Mouse (Mus musculus) adrenal gland, postnatal 14 days (tissue): ENCODE measurements around the gene Hoxc12. TPM values are rescaled to one million over a fixed set of nuclear protein-coding genes. Genes with fewer than 3 reads are reported as not detected.

Source experiments
- DNase-seq: peaks from one replicate; pipeline ENCODE4 v3.0.0; 2021; ENCODE audit warnings: mixed read lengths
- total RNA-seq: library from RNA; stranded (reverse); gene quantifications from 2 replicates; pipeline ENCODE4 v1.2.3, GENCODE M21; 2021

Hoxc12 gene
- total RNA-seq, 1 experiment from 2014 or later: not detected

DNA sequence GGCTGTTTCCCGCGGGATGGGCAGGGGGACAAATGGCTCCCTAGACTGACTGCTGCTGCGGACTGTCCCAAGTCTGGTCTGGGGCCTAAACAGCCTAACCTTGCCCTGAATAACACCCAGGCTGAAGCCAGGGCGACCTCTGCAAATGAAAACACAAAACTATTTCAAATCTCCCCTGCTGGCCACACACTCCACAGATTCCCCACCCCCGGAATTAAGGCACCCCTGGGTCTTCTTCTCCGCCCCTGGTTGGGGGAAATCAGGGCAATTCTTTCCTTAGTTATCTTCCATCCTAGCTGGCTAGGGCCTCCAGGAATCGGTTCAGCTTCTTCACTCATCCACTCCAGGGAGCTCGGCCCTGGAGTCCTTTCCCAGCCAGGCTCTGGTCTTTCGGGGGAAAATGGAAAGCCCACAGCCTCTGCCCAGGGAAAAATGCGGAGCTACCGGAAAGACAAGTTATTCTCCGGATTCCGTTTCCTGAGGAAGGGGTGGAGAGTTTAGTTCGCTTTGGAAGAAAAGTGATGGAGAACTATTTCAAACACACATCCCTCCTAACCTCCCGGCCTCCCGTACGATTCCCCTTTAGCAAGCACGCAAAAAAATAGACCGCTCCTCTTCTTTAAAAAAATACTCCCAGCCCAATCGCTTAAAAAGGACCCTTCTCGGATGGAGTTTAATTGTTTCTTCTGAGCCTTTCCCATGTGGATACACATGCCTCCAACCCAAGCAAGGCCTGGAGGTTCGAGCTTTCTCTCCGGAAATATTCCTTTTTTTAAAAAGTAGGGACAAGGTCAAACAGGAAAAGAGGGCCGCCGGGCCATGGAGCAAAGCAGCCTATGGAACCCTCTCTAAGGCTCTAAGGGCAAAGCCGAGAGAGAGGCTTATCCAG, 28.7 kb downstream of the Hoxc12 start:
- DNase-seq: no peak

DNA sequence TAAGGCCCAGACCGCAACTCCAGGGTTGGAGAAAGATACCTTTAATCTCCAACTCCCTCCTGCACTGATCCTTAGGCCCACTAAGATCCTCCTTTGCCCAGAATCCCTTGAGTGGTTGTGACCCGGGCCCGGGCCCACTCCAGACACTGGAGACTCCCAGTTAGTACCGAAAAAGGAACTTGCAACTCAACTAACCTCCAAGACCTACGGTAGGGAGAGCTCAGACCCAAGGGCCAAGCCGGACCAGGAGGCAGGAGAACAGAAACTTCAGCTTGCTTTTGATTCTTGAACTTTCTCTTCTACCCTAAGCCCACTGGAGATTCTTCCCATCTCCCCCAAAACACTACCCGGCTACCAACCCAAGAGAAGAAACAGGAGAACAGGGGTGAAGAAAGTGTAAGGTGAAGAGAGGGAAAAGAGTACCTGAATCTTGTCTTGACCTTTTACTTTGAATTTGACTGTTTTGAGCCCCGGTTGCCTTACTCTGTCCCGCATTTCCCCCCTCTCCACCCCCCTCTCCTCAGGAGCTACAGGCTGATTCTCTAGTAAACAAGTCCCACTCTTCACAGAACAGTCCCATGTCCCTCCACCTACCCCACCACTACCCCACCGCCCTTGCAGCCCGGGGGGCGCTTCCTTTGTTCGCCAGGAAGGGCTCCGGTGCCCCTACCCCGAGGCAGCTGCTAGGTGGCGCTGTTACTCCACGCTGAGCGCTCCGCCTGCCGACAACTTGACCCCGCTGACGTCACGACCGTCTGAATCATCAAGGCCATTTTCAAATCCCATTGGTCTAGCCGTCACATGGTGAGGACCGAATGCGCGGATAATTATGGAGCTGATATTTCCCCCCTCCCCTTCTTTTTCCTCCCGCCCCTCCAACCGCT, 29.6 kb downstream of the Hoxc12 start:
- DNase-seq: peak; percentile 94

DNA sequence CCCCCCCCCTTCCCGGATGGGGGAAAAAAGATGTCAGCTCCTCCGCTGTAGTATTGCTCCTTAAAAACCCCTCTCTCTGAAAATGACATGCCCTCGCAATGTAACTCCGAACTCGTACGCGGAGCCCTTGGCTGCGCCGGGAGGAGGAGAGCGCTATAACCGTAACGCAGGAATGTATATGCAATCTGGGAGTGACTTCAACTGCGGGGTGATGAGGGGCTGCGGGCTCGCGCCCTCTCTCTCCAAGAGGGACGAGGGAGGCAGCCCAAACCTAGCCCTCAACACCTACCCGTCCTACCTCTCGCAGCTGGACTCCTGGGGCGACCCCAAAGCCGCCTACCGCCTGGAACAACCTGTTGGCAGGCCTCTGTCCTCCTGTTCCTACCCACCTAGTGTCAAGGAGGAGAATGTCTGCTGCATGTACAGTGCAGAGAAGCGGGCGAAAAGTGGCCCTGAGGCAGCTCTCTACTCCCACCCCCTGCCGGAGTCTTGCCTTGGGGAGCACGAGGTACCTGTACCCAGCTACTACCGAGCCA, 30.3 kb downstream of the Hoxc12 start, which contains the start of gene Hoxc10:
TSS of gene Hoxc10 (plus strand) at position 21 of the 536 bp plus-strand sequence.
- DNase-seq: no peak

DNA sequence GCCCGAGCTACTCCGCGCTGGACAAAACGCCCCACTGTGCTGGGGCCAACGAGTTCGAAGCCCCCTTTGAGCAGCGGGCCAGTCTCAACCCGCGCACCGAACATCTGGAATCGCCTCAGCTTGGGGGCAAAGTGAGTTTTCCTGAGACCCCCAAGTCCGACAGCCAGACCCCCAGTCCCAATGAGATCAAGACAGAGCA, 30.7 kb downstream of the Hoxc12 start, which contains the start of gene Hoxc5:
TSS of gene Hoxc5 (plus strand) at position 132 of the 199 bp plus-strand sequence.
- no peak for DNase-seq

DNA sequence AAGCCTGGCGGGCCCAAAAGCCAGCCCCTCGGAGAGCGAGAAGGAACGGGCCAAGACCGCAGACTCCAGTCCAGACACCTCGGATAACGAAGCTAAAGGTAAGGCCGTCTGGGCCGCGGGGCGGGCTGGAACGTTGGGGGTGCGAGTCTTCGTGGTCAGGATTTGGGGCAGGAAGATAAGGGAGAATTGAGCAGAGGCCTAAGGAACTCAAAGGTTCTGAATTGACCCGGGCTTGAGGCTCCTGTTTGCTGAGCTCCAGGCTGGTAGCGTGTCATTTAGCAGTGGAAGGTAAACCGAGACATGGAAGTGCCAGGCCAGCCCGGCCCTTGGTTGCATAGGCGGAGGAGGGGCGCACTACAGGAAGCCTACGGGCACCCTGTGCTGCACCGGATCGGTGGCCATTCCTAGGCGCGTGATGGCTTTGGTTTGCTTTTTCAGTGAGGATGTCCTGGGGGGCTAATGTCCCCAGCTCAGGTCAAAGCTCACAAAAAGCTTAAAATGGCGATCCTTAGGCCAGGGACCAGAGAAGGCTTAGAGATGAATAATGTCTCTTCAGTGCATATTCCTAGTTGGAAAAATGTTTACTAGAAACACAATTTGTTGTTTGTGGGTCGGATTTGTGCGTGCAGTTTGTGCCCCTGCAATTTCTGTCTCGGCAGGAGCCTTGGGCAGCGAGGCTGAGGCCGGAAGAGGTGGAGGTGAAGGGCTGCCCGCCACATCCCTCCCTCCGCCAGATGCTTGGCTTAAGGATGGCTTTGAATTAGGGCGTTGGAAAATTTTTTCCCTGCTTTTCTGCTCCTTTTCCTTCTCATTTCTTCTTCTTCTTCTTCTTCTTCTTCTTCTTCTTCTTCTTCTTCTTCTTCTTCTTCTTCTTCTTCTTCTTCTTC, 31.2 kb downstream of the Hoxc12 start:
- no peak for DNase-seq

DNA sequence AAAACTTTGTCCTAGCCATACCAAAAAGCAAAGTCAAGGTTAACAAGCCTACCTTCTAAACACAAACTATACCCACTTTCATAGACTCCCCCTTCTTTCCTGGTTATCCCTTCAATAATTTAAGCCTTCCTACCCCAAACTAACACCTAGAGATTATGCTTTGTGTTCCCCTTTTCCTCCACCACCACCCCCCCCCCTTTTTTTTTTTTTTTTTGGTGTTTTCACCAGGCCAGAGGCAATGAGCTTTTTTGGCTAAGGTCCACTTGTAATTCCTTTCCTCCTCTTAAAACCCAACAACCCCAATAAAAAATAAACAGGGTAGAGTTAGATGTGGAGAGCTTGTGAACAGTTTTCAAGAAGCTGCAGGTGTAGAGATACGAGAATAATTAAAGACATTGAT, 32.7 kb downstream of the Hoxc12 start:
- DNase-seq: no peak

DNA sequence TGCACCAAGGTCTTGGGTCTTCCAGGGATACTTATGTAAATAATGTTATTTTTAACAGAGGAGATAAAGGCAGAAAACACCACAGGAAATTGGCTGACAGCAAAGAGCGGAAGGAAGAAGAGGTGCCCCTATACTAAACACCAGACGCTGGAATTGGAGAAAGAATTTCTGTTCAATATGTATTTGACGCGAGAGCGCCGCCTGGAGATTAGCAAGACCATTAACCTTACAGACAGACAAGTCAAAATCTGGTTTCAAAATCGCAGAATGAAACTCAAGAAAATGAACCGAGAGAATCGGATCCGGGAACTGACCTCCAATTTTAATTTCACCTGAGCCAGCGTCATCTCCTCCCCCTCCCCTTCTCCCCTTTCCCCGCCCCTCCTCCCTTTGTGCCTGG, 34.2 kb downstream of the Hoxc12 start:
- DNase-seq: no peak

DNA sequence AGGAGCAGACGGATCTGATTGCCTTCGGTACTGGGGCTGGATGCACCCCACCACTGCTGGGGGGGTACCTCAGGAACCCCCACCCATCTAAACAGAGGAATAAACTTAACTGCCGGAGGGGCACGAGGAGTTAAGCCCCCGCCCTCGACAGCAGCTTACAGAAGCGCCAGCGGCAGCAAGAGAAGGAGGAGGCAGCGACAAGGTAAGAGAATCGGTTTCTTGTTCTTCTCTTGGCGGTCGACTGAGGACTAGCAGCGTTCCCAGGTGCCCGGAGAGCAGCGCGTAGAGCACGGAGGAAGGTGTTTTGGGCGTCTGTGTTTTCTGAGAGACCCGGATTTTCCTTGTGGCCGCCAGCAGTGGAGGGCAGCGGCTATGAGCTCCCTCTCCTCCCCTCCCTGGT, 35.7 kb downstream of the Hoxc12 start:
- DNase-seq: no peak

DNA sequence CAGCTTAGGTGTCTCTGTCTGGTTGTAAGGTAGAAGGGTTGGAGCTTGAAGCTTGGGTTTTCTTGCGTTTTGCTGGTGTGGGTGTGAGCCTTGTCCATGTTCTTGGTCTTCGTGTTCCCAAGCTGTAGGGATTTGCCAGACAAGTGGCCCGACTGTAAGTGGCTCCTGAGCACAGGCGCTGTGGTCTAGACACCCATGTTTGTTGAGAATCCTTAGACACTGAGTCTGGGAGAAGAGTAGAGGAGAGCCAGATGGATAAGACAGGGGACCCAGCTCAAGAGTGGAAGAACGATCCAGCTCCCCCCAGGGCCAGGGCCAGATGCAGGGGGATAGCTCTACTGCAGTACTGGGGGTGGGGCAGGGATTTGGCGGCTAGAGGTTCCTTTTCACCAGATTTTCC, 36.2 kb downstream of the Hoxc12 start:
- DNase-seq: no peak

DNA sequence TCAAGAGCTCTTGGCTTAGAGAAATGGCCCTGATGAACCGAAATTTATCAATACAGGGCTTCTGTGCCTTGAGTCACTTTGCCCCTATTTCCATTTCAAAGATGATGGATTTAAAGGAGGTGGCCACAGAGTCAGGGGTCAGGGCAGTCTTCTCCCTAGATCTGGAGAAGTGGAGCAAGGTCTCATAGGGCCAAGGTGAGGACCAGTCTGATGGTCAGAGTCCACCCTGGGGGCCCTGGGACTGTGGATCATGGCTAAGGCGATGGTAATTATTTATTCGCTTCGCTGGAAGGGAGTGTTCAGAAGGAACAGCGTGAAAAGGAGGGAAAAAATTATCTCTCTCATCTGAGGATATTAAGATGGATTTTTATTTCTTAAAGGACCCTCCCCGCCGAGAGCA, 38.5 kb downstream of the Hoxc12 start:
- no peak for DNase-seq

DNA sequence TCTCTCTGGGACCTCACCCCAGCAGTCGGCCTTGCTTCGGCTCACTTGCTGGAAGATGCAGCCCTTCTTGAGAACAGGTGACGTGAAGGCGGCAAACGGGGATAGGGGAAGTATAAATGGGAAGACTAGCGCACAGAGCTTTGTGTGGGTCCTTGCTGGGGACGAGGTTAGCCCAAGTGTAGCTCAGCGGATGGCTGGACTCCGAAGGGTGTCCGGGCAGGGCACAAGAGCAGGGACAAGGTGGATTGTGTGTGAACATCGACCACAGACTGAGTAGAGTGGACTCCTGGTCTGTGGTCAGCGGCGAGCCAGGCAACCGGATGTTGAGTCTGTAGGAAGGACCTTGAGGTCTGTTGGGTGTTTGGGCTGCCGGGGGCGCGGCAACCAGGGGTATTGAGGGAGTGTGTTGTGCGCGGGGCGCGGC, 39.1 kb downstream of the Hoxc12 start:
- no peak for DNase-seq

DNA sequence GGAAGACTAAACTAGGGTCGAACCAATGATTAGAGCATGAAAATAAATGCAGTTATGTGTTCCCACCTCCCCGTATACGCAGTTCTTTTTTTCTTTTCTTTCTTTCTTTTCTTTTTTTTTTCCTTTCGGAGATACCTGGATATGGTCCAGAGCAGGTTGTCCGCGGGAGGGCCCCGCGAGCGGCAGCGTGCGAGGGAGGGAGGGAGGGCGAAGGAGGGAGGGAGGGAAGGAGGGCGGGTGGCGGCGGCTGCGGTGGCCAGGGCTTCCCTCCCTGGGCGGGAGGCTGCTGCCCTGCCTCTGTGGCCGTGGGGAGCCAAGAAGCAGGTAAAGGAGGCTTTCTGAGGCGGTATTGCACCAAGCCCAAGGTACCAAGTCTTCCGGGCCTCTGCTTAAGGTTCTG, 39.6 kb downstream of the Hoxc12 start, which contains the start of gene Hoxc9:
TSS of gene Hoxc9 (plus strand) at position 269 of the 400 bp plus-strand sequence.
- no peak for DNase-seq

DNA sequence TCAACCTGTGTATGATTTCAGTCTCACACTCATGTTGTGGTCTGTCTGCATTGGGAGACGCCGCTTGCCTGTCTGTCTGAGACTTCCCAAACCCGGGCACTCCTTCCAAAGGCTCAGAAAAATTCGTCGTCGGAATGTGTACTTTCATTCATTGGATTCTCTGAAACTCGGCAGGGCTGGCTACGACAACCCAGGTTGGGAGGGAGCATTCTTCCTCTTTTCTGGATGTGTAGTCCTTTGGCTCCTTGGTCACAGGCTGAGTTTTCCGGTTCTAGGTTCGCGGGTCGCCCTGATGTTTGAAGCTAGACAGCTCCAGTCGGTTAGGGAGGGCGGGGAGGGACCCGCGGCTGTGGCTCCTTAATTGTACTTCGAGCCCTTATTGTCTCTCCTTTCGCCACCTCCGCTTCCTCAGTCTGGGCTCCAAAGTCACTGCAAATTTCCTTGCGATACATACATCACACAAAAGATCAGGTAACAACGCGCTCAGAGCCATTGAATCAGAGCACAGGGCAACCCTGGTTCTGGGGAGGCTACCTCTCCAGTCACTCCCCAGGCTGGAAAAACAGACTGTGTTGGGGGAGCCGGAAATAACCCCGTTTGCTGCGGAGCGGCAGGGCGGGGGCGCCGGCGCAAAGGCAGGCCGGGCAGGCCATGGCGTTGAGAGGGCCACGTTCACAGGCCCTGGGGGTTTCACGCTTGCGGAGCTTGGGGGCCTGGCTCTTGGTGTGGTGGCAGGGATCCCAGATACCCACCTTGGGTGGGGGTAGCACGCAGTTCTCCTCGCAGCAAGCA, 40.3 kb downstream of the Hoxc12 start:
- peak; percentile 24 for DNase-seq

DNA sequence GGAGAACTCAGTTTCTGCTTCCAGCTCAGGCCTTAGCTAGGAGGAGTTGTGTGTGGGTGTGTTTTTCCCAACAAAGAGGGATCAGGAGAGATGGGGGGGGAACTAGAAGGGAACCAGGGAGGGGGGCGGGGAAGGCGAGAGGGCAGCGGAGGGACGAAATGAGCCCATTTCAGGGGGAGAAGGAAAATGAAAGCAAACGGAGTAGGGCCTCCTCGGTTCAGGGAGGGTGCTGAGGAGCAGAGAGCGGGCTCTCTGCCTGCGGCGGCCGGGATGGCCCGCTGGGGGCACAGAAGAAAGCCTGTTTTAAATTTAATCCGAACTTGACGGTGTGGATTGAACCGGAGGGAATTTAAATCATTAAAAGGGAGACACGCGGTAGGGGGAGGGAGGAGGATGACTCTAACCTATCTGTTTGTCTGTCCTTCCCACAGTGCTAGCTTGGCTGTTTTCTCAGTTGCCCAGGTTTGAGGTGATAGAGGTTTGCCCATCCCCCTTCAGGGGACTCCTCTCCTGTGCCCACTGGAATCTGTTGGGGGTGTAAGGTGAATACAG, 40.9 kb downstream of the Hoxc12 start:
- DNase-seq: no peak

DNA sequence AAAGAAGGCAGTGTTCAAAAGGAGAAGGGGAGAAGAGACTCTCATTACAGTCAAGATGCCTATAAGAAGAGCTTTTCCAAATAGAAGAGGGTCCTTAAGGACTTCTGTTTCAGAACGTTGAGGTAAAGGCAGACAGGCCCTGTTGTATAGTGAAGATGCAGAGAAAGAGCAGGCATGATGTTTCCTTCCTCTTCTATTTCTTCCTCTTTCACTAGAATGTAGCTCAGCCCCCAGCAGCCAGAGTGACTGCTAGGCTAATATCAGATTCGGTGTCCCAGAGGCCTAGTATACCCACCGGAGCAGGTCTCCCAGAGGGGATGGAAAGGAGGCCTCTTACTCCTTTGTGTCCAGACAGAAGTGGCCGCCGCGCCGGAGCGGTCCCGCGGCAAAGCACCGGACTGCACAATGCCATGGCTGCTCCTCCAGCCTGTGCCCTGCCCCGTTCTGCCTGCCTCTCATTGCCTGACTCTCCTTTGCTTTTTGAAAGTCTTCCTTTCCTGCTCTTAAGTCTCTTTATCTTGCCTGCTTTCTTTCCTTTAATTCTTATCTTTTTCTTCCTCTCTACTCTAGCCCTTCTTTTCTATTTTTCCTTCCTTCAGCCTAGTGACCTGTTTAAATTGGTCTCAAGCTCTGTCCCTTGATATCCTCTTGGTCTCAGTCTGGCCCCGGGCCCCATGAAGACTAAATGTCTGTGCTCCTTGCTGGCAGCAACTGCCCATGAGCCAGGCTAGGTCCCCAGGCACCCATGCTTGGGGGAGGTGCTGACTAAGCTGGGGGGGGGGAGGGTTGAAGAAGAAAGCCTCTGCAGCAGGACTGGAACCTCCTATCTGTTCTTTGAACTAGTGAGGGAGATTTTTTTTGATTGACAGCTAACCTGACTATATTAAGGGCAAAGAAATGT, 42.3 kb downstream of the Hoxc12 start:
- no peak for DNase-seq

DNA sequence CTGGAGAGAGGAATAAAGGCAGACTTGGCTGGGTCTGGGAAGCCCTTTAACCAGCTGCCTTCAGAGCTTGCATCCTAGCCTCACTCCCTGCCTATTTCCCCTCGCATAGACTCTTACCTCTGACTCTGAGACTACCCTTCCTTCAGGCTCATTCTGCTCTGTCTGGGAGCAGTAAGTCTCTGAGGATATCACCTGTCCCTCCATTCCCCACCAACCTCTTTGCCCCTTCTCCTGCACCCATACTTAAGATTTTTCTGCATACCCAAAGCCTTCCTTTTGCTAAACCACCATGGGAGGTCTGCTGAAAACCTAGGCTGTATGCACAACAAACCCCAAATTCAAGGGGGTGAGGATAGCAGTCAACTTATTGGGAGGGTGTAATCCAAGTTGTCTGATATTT, 43.4 kb downstream of the Hoxc12 start:
- no peak for DNase-seq

DNA sequence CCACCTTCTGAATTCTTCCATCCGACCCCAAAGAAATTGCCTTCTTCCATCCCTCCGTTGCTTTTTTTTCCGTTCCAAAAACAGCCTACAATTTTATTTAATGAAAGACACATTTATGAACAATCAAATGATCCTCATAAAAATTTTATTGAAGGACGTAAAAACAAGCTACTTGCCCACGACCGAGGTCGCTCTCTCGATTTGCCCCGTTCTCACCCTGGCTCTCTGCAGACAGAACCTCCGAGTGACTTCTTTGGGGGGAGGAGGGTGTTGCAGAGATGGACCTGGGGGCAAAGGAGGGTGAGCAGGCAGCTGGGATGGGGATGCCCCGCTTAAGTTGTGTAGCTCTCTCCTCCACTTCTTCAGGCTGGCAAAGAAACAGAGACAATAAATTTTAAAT, 43.8 kb downstream of the Hoxc12 start:
- DNase-seq: no peak

DNA sequence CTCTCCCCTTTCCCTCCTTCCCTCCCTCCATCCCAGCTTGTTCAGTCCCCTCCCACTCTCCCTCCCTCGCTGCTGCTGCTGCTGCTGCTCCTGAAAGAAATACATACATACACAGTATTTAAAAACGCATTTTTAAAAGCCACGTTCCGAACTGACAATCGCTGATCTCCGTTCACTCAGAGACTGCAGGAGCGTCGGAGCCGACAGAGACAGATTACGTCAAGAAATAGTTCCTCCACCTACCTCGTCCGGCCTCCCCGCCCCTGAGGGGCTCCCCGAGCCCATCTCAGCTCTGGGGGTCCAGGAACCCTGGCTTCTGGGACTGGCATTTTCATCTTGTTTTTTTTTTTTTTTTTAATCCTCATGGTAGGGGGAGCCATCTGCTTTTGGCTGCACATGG, 44.4 kb downstream of the Hoxc12 start:
- no peak for DNase-seq

DNA sequence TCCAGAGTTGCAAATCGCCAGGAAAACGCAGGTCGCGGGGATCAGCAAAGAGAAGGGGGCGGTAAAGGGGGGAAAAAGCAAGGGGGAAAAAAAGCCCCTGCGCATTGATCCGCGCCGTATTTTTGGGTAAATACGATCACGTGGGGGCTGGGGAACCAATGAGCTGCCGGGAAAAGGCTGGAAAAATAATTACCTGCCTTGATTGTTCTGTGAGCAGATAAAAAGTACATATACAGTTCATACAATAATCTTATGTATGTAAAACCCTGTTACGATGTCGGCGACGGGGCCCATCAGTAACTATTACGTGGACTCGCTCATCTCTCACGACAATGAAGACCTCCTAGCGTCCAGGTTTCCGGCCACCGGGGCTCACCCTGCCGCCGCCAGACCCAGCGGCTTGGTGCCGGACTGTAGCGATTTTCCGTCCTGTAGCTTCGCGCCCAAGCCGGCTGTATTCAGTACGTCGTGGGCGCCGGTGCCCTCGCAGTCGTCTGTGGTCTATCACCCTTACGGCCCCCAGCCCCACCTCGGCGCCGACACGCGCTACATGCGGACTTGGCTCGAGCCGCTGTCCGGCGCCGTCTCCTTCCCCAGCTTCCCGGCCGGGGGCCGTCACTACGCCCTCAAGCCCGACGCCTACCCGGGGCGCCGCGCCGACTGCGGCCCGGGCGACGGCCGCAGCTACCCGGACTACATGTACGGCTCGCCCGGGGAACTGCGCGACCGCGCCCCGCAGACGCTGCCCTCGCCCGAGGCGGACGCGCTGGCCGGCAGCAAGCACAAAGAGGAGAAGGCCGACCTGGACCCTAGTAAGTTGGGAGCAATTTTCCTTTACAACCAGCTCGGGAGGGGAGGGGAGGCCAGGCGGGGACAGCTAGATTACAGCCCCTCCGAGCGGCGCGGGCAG, 45.1 kb downstream of the Hoxc12 start:
- DNase-seq: peak; percentile 66
